Mouse (Mus musculus) midbrain, embryonic 15.5 days (tissue): Measurements from ENCODE around the gene Creb3l2. TPM values are rescaled to one million over a fixed set of nuclear protein-coding genes. Genes with fewer than 3 reads are reported as not detected.

Experiments
- ATAC-seq: fragments of 200-750 bp; cut with Nextera tagmentation; replicated peaks from 2 replicates; pipeline ENCODE4 v1.8.0; 2017; ENCODE audit warnings: moderate TSS enrichment
- H3K27ac ChIP-seq: fragments of 300-500 bp; sonication (generic); 2 replicates; pipeline ENCODE4 v1.5.1; 2015; ENCODE audit warnings: mild to moderate bottlenecking, inconsistent platforms
- H3K27me3 ChIP-seq: fragments of 300-500 bp; sonication (generic); replicated peaks from 2 replicates; pipeline ENCODE4 v1.6.1; 2015; ENCODE audit warnings: inconsistent platforms
- H3K36me3 ChIP-seq: fragments of 300-500 bp; sonication (generic); replicated peaks from 2 replicates; pipeline ENCODE4 v1.6.1; 2015; ENCODE audit warnings: inconsistent platforms
- H3K4me1 ChIP-seq: fragments of 300-500 bp; sonication (generic); 2 replicates; pipeline ENCODE4 v1.6.1; 2015; ENCODE audit warnings: inconsistent platforms
- H3K4me2 ChIP-seq: fragments of 300-500 bp; sonication (generic); 2 replicates; pipeline ENCODE4 v1.6.1; 2015; ENCODE audit warnings: inconsistent platforms, mild to moderate bottlenecking, moderate library complexity
- H3K4me3 ChIP-seq: fragments of 300-500 bp; sonication (generic); 2 replicates; pipeline ENCODE4 v1.5.1; 2015; ENCODE audit warnings: mild to moderate bottlenecking, inconsistent platforms
- H3K9ac ChIP-seq: fragments of 300-500 bp; sonication (generic); 2 replicates; pipeline ENCODE4 v1.6.1; 2015; ENCODE audit warnings: mild to moderate bottlenecking, inconsistent platforms
- H3K9me3 ChIP-seq: fragments of 300-500 bp; sonication (generic); 2 replicates; pipeline ENCODE4 v1.6.1; 2016; ENCODE audit warnings: inconsistent platforms
- WGBS: fragments of 180-500 bp; shearing (Covaris S2); methylation state at CpG from one replicate; pipeline ENCODE4 v1.1.7; 2015; ENCODE audit warnings: mixed read lengths; 5-methylcytosine and 5-hydroxymethylcytosine counted together
- polyA plus RNA-seq: library from polyadenylated mRNA; unstranded; fragments of >200 nt; fragmentation: Nextera tagmentation; extraction: Ambion mirVana; gene quantifications from 2 replicates; pipeline ENCODE4 v1.2.1, GENCODE M21; 2015

The Creb3l2 gene
- polyA plus RNA-seq = 3.2 and 3.3 TPM in 2 replicates

DNA sequence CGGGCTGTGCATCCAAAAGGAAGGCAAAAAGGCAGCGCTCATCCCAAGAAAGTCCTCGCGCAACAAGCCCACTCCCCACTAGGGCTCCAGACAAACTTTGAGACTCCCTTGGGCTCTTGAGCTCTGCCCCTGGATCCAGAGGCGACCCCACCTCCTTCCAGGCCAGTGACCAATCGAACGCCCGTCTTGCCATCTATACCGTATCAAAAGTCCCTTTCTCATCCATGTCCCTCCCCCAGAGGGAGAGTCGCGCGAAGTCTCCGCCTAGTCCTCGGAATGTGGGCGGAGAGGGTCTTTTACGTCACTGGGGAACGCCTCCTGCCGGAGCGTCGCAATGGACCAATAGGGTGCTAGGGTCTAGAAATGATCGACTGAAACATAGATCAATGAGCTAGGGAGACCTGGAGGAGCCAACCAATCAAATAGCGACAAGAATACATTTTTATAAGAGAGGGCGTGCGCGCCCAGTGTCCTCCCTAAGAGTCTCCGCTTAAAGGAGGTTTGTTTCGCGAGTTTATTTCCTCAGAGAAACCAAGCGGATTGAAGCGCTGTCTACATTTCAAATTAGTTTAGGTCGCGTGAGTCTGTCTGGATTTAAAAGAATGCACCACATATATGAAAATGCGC lies at the start of gene Creb3l2:
Gene Creb3l2, minus strand, starts transcription at position 106 of the 627 bp plus-strand sequence.
- WGBS = under 1% methylated on average over 33 of the region's 33 CpGs
- Histone ChIP-seq H3K27ac (peak within 1 kb of the TSS; percentile 72), H3K4me1 (peaks cover 16% of the 10 kb centered on the region), H3K9ac (peak within 1 kb of the TSS; percentile 43), H3K4me3 (peak within 1 kb of the TSS; percentile 73), H3K4me2 (peak within 1 kb of the TSS; percentile 93), H3K27me3 (no peaks in the 10 kb centered on the region; the same call in 1 of the 2 replicates), H3K9me3 (no peaks in the 10 kb centered on the region), H3K36me3 (no peaks in the 10 kb centered on the region)
- peak; percentile 100 for ATAC-seq

- no peaks in the 10 kb centered on the region for H3K4me1 ChIP-seq
- no peaks in the 10 kb centered on the region for H3K27me3 ChIP-seq
- WGBS = 90% methylated on average over 4 of the region's 4 CpGs
- no peak overlapping the region for H3K4me2 ChIP-seq
- H3K9ac ChIP-seq = no peak overlapping the region
- no peak for ATAC-seq
- H3K9me3 ChIP-seq = no peaks in the 10 kb centered on the region
- H3K27ac ChIP-seq = no peak overlapping the region
- H3K4me3 ChIP-seq = no peak overlapping the region
- H3K36me3 ChIP-seq = no peaks in the 10 kb centered on the region
These were observed 44.6 kb upstream of the Creb3l2 start for GRCm38 (mm10) chr6:37486502-37486901.

GRCm38 (mm10) chr6:37484588-37485070 lies 42.7 kb upstream of the Creb3l2 start:
- H3K36me3 ChIP-seq = no peaks in the 10 kb centered on the region
- ATAC-seq = no peak
- H3K27me3 ChIP-seq = no peaks in the 10 kb centered on the region
- no peaks in the 10 kb centered on the region for H3K9me3 ChIP-seq
- H3K9ac ChIP-seq = no peak overlapping the region
- H3K27ac ChIP-seq = no peak overlapping the region
- no peak overlapping the region for H3K4me2 ChIP-seq
- WGBS = 65% methylated on average over 1 of the region's 1 CpGs
- no peak overlapping the region for H3K4me3 ChIP-seq
- H3K4me1 ChIP-seq = no peaks in the 10 kb centered on the region

GRCm38 (mm10) chr6:37483262-37483661 lies 41.3 kb upstream of the Creb3l2 start:
- H3K9ac ChIP-seq = no peak overlapping the region
- H3K27me3 ChIP-seq = no peaks in the 10 kb centered on the region
- no peaks in the 10 kb centered on the region for H3K36me3 ChIP-seq
- H3K4me1 ChIP-seq = no peaks in the 10 kb centered on the region
- WGBS = 57% methylated on average over 5 of the region's 5 CpGs
- no peak overlapping the region for H3K4me3 ChIP-seq
- H3K4me2 ChIP-seq = no peak overlapping the region
- ATAC-seq = no peak
- no peak overlapping the region for H3K27ac ChIP-seq
- H3K9me3 ChIP-seq = no peaks in the 10 kb centered on the region

- no peaks in the 10 kb centered on the region for H3K27me3 ChIP-seq
- 89% methylated on average over 3 of the region's 3 CpGs for WGBS
- ATAC-seq = no peak
- no peak overlapping the region for H3K4me3 ChIP-seq
- H3K9ac ChIP-seq = no peak overlapping the region
- no peaks in the 10 kb centered on the region for H3K9me3 ChIP-seq
- H3K4me2 ChIP-seq = no peak overlapping the region
- H3K4me1 ChIP-seq = no peaks in the 10 kb centered on the region
- H3K27ac ChIP-seq = no peak overlapping the region
- H3K36me3 ChIP-seq = no peaks in the 10 kb centered on the region
These were observed 39.2 kb upstream of the Creb3l2 start for GRCm38 (mm10) chr6:37481147-37481546.

DNA sequence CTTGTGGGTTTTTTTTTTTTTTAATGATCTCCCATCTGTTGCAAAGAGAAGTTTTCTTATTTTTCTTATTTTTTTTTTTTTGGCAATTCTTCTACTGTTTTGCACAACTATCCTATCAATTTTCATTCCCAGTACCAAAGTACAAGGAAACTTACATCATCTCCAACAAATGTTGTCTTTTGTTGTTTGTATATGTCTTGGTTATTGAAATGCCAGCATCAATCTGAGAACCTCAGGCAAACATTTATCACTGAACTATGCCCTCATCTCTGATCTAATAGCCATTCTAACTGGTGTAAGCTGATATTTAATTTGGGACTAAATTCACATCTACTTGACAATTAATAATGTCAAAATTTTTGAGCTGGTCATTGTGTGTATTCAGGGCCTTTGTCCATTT lies 38.1 kb upstream of the Creb3l2 start:
- no peaks in the 10 kb centered on the region for H3K27me3 ChIP-seq
- no peak overlapping the region for H3K4me3 ChIP-seq
- no peak overlapping the region for H3K9ac ChIP-seq
- no peak for ATAC-seq
- no peaks in the 10 kb centered on the region for H3K4me1 ChIP-seq
- H3K9me3 ChIP-seq = no peaks in the 10 kb centered on the region
- H3K36me3 ChIP-seq = no peaks in the 10 kb centered on the region
- no peak overlapping the region for H3K4me2 ChIP-seq
- no peak overlapping the region for H3K27ac ChIP-seq

DNA sequence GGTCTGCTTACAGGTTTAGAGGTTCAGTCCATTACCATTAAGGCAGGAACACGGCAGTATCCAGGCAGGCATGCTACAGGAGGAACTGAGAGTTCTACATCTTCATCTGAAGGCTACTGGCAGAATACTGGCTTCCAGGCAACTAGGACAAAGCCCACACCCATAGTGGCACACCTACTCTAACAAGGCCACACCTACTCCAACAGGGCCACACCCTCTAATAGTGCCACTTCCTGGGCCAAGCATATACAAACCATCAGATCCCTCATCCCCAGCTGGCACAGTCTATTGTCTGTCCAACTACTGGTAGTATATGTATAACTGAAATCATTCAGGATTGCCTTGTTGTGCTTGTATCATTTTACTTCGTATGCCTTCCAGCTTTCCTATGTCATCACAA lies 36.5 kb upstream of the Creb3l2 start:
- no peaks in the 10 kb centered on the region for H3K4me1 ChIP-seq
- H3K4me3 ChIP-seq = no peak overlapping the region
- 95% methylated on average over 2 of the region's 2 CpGs for WGBS
- H3K4me2 ChIP-seq = no peak overlapping the region
- no peaks in the 10 kb centered on the region for H3K36me3 ChIP-seq
- no peak overlapping the region for H3K9ac ChIP-seq
- ATAC-seq = no peak
- no peak overlapping the region for H3K27ac ChIP-seq
- H3K9me3 ChIP-seq = no peaks in the 10 kb centered on the region
- H3K27me3 ChIP-seq = no peaks in the 10 kb centered on the region

DNA sequence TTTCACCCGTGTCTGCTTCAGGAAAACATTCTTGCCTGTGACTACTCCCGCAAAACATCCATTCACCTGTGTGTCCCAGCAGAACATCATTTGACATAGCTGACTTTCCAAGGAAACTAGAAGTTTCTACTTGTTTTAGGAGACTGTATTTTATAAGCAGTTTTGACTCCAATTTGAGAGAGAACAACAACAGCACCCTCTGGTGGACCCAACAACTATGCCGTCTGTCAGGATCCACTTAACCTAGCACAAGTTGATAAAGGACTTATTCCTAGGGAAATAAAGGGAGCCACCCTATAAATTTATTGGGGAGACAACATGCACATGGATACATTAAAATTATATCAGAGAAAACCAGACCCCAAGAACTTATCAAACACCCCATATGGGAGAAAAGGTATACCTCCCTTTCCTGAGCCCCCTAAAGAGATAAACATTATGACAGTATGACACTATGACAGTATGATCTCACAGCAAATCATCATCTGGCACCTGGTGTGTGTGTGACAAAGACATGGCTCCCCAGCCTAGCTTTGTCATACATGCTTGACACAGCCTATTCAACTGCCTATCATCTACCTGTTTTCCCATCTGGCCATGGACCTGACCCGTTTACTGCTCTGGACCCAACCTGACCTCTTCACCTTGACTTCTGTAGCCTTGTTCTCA lies 31.9 kb upstream of the Creb3l2 start:
- Histone ChIP-seq H3K9ac (no peak overlapping the region), H3K4me1 (no peaks in the 10 kb centered on the region), H3K36me3 (no peaks in the 10 kb centered on the region), H3K27ac (no peak overlapping the region), H3K9me3 (no peaks in the 10 kb centered on the region), H3K27me3 (no peaks in the 10 kb centered on the region), H3K4me2 (no peak overlapping the region), H3K4me3 (no peak overlapping the region)
- 87% methylated on average over 4 of the region's 4 CpGs for WGBS
- no peak for ATAC-seq

DNA sequence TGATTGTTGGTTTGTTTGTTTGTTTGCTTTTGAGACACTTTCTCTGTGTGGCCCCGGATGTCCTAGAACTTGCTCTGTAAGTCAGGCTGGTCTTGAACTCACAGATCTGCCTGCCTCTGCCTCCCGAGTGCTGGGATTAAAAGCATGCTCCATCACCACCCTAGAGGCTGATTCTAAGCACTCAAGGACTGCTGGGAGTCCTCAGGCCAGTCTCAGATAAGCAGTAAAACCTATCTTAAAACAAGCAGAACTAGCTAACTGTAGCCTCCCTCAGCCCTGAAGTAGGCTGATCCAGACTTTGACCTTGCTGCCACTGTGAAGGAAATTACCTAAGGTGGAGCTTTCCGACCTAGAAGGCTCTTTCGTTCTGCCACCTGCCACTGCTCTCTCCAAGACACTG lies 28.3 kb upstream of the Creb3l2 start:
- WGBS = 70% methylated on average over 4 of the region's 4 CpGs

GRCm38 (mm10) chr6:37465847-37466246 lies 23.9 kb upstream of the Creb3l2 start:
- Histone ChIP-seq H3K27me3 (no peaks in the 10 kb centered on the region), H3K36me3 (no peaks in the 10 kb centered on the region), H3K4me2 (no peak overlapping the region), H3K4me3 (no peak overlapping the region), H3K9ac (no peak overlapping the region), H3K9me3 (no peaks in the 10 kb centered on the region), H3K27ac (no peak overlapping the region), H3K4me1 (peaks cover 7% of the 10 kb centered on the region; the same call in 1 of the 2 replicates)
- 77% methylated on average over 5 of the region's 5 CpGs for WGBS
- no peak for ATAC-seq

More for the DNA sequence above, 28.3 kb upstream of the Creb3l2 start:
- Histone ChIP-seq H3K27me3 (no peaks in the 10 kb centered on the region), H3K9me3 (no peaks in the 10 kb centered on the region), H3K4me2 (no peak overlapping the region), H3K27ac (no peak overlapping the region), H3K4me1 (no peaks in the 10 kb centered on the region), H3K9ac (no peak overlapping the region), H3K36me3 (no peaks in the 10 kb centered on the region), H3K4me3 (no peak overlapping the region)
- ATAC-seq = no peak

DNA sequence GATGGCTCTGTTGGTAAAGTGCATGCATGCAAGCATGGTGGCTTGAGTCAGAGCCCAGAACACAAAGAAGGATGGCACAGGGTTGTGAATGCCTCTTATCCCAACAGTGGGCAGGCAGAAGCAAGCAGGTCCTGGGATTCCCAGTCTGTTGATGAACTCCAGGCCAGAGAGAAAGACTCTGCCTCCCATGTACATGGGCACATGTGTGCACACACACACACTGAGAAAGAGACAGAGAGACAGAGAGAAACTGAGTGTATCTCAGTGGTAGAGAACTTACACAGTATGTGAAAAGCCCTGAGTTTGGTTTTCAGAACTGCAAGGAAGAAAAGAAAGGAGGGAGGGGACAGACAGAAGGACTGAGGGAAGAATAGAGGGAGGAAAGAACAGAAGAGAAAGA lies 23.4 kb upstream of the Creb3l2 start:
- Histone ChIP-seq H3K27ac (no peak overlapping the region), H3K9me3 (no peaks in the 10 kb centered on the region), H3K4me3 (no peak overlapping the region), H3K27me3 (no peaks in the 10 kb centered on the region), H3K36me3 (no peaks in the 10 kb centered on the region), H3K4me1 (peaks cover 7% of the 10 kb centered on the region; the same call in 1 of the 2 replicates), H3K9ac (no peak overlapping the region), H3K4me2 (no peak overlapping the region)
- no peak for ATAC-seq

DNA sequence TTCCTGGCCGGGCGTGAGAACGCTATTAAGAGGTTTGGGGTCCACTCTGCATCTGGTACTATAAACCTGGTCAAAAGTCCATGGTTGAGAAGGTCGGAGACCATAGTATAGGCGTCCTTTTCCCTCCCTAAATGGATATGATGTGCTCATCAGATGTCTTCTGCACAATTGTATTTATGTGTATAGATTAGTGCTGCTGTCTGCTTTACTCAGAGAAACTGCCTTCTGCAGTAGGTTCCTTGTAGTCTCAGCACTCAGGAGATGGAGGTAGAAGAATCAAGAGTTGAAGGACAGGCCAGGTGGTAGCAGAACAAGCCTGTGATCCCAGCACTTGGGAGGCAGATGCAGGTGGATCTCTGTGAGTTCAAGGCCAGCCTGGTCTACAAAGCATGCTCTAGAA lies 22.6 kb upstream of the Creb3l2 start:
- H3K27ac ChIP-seq = no peak overlapping the region
- no peaks in the 10 kb centered on the region for H3K9me3 ChIP-seq
- H3K4me1 ChIP-seq = peaks cover 7% of the 10 kb centered on the region; the same call in 1 of the 2 replicates
- peak overlapping the region; percentile 59 for H3K4me2 ChIP-seq
- peak; percentile 66; the same call in 1 of the 2 replicates for ATAC-seq
- H3K27me3 ChIP-seq = no peaks in the 10 kb centered on the region
- H3K4me3 ChIP-seq = peak overlapping the region; percentile 36
- 4% methylated on average over 5 of the region's 5 CpGs for WGBS
- H3K36me3 ChIP-seq = no peaks in the 10 kb centered on the region
- 0 out of 2 replicates have a peak overlapping the region, but pooled peaks have one; percentile 20 for H3K9ac ChIP-seq
